Mouse (Mus musculus) heart, adult 2 months (tissue): ENCODE data around the gene Anks1.

Source experiments
- CTCF ChIP-seq: fragments of 200-600 bp; IDR thresholded peaks from 2 replicates; pipeline ENCODE4 v1.8.1; 2022; ENCODE audit warnings: antibody characterized with exemption, mild to moderate bottlenecking, moderate library complexity
- EP300 ChIP-seq: fragments of 200-500 bp; IDR thresholded peaks from 2 replicates; pipeline ENCODE4 v1.6.1; 2011; ENCODE audit warnings: low read depth, low read length, control low read depth; ENCODE audit not compliant: insufficient read depth

GRCm38 (mm10) chr17:28079618-28080017, 170.5 kb downstream of the Anks1 start:
- TF ChIP-seq CTCF: peak; percentile 85
- TF ChIP-seq EP300: peak; percentile 80
